Mouse (Mus musculus): Measurements from ENCODE around the gene Senp3.
"Not testable (repeated sequence)": the region's sequence is repeated elsewhere in the genome, so short reads cannot be mapped to it uniquely, and the experiment has no call there.

Gene Senp3

DNA sequence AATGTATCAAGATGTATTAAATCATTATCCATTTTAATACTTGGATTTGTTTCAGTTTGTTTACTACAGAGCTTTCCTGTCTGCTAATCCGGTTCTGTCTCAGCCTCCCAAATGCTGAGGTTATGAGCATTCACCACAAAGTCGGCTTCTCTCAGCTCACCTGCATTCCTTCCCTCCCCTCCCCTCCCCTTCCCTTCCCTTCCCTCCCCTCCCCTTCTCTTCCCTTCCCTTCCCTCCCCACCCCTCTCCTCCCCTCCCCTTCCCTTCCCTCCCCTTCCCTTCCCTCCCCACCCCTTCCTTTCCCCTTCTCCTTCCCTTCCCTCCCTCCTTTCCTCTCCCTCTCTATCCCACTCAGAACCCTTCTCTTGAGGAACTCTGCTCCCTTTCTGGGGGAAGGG, 22.7 kb upstream of the Senp3 start:
- no peak for DNase-seq (ENCODE audit: low read depth, low spot score)

DNA sequence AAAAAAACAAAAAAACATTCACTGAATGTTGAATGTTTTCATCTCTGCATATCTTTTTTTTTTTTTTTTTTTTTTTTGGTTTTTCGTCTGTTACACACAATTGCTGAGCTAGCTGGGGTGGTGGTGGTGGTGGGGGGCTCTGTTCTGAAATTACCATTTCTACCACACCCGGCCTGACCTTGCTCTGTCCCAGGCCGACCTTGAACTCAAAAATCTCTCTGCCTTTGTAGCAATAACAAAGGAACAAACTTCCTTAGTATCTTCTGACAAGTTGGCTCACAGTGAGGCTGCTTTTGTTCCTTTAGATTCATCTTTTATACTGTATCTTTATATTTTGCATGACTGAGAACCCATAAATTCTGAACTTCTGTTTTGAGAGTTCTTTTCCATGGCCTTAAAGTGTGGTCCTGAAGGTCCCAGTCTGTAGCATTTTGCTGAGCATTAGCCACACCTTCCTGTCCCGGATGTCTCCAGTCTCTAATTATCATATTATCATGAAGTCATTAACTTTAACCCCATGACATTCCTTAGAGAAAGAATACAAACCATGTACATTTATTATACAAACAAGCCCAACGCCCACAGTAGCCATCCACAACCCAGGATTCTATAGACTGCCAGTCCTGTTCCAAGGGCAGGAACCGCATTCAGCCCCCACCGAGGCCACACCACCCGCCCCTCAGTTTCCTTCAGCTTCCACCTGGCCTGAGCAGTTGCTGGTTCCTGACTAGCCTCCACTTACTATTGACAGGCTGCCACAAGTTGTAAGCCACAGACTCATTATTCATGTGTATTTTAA, 22.1 kb upstream of the Senp3 start:
- no peak for DNase-seq (ENCODE audit: low read depth, low spot score)

DNA sequence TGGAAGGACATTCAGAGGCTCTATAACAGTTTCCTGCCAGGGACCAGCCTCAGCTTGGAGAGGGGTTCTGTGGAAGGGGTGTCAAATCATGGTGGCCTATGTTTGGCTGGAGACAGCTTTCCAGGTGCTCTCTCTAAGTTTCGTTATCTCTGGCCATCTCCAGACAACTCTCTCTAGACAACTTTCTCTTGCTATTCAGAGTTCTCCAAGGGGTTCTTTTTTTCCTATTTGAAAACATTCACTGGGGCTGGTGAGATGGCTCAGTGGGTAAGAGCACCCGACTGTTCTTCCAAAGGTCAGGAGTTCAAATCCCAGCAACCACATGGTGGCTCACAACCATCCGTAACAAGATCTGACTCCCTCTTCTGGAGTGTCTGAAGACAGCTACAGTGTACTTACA, 21.5 kb upstream of the Senp3 start:
- not testable (repeated sequence) for DNase-seq (ENCODE audit: low read depth, low spot score)

DNA sequence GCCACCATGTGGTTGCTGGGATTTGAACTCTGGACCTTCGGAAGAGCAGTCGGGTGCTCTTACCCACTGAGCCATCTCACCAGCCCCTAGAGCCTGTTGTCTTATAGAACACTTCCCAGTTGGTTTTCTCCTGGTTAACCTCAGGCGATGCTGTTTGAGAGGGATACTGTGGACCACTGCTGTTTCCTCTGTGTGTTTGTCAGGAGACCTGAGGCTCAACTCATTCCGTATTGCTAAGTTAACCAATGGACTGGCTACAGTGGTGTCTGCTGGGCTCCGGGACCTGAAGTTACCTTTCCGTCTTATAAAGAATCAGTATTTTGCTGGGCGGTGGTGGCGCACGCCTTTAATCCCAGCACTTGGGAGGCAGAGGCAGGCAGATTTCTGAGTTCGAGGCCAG, 21.0 kb upstream of the Senp3 start:
- DNase-seq (ENCODE audit: low read depth, low spot score): not testable (repeated sequence)

DNA sequence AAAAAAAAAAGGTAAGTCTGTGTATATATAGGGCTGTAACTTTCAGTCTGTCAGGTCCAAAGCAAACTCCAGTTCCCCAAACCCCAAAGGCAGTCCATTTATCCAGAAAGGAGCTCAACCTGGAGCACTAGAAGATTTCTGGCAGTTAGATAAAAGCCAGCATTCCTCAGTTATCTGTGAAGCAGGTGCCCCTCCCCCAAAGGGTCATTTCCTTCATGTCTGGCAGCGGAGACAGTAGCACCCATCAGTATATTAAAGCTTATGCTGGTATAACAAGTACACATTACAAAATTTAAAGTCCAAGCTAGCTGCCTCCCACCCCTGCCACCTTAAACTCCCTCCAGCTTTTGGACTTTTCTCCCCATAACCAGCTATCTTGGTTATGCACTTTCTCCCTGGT, 17.7 kb upstream of the Senp3 start:
- no peak for DNase-seq (ENCODE audit: low read depth, low spot score)

DNA sequence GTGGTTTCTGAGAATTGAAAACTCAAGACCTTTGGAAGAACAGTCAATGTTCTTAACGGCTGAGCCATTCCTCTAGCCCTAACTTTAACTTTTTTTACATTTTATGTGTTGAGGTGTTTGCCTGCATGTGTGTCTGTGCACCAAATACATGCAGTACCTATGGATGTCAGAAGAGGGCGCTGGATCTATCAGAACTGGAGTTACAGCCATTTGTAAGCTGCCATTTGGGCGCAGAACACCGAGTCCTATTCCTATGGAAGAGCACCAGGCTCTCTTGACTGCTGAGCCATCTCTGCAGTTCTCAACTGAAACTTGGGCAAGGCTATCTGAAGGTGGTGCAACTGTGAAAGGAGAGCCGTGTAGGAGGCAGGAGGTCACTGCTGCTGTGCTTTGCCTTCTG, 16.7 kb upstream of the Senp3 start:
- DNase-seq (ENCODE audit: low read depth, low spot score): no peak

DNA sequence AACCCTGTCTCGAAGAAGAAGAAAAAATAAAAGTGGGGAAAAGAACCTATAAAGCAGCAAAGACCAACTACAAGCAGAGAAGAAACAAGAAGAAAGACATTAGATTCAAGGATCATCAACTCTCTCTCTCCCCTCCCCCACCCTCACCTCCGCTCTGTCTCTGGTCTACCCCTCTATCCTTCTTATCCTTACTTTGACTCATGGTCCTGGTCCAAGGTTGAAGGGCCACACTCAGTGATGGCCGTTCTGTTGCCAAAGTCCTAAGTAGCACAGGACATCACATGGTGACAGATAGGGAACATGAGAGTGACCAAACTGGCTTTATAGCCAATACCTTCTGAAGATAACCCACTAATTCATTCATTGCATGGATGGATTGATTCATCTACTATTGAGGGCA, 15.5 kb upstream of the Senp3 start:
- no peak for DNase-seq (ENCODE audit: low read depth, low spot score)

DNA sequence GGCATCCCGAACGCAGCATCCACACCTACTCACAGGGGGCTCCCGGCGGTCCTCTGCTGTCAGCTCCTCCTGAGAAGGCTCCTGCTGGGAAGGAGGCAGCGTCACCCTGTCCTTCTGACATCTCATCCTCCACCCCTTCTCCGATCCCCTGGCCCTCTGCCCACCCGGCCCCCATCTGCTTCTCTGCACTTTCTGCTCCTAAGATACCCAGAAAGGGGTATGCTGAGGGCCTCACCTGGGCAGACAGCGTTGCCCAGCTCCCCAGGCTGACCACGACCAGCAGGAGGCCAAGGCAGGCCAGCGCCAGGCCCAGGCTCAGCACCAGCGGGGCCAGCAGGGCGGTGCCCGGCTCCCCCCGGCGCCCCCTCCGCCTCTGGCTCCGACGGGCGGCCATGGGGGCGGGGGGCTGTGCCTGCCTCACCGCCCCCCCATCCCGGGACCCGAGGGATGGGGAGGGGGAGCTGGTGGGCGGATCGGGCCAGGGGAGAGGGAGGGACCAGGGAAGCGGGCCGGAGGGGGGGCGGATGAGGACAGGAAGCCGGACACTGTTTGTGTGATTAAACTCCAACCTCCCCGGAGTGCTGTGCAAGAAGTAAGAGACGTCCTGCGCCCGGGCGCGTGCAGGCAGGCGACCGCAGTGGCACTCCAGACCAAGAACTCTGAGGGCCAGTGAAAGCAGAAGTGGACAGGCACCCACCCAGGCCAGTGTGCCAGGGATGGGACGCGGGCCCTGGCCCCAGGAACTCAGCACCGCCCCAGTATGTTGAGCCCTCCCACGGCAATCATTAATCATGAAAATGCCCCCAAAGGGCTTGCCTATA, 13.7 kb upstream of the Senp3 start, which contains the start of the genes Tnfsf12 and Tnfsfm13:
Gene Tnfsf12, minus strand, starts transcription at position 489 of the 821 bp plus-strand sequence.
Gene Tnfsfm13, minus strand, starts transcription at position 738 of the 821 bp plus-strand sequence.
- no peak for DNase-seq (ENCODE audit: low read depth, low spot score)

DNA sequence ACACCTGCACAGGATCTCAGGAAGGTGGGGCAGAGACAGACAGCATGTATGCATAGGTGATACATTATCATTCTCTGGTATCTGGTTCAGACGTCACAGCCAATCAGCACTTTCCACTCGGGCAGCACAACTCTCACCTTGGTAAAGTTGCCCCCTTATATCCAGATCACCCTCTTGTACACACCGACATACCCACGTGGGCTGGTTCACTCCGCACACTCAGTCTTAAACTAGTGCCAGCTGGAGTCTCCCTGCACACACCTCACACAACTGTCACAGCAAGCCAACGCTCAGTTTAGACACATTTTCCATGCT, 13.1 kb upstream of the Senp3 start:
- DNase-seq (ENCODE audit: low read depth, low spot score): no peak

DNA sequence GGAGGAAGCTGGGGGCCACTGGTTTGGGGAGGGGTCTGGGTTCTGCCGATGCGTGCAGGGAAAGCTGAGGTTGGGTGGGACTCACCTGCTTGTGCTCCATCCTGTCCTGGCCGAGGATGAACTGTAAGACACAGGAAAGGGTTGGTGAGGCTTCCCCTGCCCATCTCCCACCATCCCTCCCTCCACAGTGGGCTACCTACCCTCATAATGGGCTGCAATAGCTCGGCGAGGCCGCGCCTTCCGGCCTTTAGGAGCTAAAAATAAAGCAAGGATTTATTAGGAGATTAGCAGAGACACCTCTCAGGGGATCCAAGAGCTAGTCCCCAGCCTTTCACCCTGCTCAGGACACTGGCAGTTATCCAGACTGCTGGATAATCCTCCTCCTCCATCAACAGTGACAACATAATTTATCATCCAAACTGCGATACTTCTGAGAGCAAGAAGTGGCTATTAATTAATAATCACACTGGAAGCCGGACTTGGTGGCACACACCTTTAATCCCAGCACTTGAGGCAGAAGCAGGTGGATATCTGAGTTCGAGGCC, 11.6 kb upstream of the Senp3 start:
- DNase-seq (ENCODE audit: low read depth, low spot score): no peak

DNA sequence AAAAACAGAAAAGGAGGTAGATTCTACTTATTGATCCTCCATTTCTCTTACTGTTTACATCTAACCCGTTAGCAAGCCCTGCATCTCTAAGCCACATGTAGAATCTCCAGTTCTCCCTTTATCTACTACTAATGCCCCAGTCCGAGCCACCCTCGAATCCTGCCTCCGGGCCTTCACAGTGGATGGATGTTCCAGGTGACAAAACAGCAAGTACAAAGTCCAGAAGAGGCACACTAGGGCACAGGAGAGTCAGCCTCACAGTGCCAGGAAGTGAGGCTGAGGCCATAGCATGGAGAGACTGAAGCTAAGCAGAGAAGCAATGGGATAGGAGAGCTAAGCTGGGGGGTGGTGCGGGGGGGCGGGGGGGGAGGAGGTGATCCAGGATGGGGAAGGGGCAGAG, 11.0 kb upstream of the Senp3 start:
- DNase-seq (ENCODE audit: low read depth, low spot score): no peak

DNA sequence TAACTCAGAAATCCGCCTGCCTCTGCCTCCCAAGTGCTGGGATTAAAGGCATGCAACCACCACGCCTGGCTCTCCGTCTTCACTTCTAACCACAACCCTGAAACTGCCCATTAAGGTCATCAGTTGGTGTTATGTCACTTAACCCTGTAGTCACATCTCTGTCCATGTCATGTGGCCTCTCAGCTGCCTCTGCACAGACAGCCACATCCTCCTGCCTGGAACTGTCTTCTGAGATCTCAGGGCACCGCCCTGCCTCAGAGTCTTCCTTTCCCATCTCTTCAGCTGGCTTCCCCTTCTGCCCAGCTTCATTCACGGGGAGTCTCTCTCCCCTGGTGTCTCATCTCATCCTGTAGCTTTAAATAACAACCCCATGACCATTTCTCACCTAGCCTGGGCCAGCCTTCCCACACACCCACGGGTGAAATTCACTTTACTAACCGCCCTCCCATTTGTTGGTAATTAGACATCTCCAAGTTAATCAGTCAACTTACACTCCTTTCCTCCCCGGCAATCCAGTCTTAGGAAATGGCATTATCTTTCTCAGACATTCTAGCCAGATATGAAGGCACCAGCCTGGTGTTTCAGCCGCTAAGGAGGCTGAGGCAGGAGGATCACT, 10.4 kb upstream of the Senp3 start:
- DNase-seq (ENCODE audit: low read depth, low spot score): no peak

DNA sequence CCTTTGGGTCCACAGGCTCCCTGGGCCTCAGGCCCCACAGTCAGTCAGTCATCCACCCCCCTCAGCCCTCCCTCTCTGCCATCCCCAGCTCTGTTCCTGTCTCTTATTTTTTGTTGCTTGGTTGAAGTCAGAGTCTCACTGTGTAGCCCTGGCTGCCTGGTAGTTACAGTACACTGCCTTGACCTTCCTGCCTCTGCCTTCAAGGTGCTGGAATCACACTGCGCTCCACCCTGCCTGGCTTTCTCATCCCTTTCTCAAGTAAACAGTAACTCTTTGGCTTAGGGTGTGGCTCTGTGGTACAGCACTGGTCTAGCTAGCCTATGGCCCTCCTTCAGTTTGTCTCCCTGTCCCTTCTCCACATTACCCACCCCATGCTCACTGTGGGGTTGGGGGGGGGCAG, 8.0 kb upstream of the Senp3 start:
- no peak for DNase-seq (ENCODE audit: low read depth, low spot score)

DNA sequence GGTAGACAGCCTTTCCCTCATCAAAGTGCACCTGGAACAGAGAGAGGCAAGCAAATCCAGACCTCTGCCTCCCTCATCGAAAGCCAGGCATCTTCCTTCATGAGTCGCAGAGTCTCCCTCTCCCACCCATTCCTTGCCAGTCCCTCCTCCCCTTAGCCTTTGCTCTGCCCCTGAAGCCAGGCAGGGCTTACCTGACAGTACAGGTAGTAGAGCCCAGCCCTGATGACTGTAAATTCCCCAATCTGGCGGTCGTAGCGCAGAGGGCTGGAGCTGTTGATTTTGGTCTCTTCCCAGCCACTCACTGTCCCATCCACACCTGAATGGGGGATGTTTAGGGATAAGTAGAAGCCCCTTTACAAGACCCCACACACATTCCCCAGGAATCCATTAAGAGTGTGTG, 5.2 kb upstream of the Senp3 start:
- no peak for DNase-seq (ENCODE audit: low read depth, low spot score)

DNA sequence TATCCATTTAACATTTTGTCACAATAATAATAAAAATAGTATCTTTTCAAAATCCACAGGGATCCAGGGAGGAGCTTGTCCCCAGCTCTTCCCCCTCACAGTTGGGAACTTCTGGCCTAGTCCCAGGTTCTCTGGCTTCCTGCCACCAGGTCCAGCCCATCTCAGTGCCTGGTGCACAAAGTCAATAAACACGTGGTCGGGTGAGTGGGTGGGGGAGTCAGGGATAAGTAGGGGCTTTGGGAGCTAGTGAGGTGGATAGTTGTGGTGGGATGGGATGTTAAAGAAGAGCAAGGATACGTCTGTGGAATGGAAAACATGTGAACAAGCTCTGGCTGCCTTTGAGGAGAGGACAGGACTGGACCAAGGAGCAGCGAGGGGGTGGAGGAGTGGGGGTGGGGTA, 4.5 kb upstream of the Senp3 start:
- DNase-seq (ENCODE audit: low read depth, low spot score): no peak

DNA sequence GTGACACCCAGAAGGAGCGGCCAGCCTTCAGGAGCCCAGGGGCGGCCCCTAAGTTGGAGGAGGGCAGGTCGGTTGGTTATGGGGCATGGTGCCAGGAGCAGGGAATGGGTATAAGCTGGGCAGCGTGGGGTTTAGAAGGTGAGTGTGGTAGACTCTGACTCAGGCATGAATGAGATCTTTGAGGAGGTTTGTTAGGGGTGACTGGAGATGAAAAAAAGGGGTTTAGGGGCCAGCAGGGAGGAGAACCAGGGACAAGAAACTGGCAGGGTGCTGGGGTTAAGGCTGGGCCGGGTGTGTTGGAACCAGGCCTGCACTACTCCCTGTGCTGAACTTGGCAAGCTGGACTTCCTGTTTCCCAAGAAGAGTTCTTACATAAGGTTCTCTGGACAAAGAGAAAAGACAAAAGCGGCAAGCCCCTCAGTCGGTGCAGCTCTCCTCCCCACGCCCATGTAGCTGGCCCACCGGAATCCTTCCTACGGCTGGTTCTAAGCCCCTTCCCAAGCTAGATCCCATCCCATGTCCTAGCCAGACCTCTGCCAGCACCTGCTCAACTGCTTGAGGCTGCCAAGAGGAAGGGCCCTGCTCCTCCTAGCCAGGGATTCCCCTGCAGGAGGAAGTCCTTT, 3.8 kb upstream of the Senp3 start, which contains the start of gene Tnfsf13:
Gene Tnfsf13, minus strand, starts transcription at position 259 of the 623 bp plus-strand sequence.
- no peak for DNase-seq (ENCODE audit: low read depth, low spot score)

DNA sequence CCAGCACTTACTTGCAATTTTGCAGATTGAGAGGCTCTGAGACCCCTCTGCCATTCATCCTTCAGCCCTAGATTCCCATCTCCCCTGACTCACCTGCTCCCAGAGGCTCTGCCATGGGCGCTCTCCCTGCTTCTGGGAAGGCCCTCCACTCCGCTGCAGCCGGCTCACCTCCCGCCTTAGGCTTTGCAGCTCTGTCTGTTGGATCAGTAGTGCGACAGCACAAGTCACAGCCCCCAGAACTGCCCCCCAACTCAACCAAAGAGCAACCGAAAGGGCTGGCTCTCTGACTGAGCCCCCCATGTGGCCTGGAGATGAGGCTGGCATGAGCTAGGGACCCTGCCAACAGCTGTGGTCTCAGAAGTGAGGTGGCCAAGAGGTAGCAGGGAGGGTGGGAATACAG, 3.1 kb upstream of the Senp3 start:
- no peak for DNase-seq (ENCODE audit: low read depth, low spot score)

DNA sequence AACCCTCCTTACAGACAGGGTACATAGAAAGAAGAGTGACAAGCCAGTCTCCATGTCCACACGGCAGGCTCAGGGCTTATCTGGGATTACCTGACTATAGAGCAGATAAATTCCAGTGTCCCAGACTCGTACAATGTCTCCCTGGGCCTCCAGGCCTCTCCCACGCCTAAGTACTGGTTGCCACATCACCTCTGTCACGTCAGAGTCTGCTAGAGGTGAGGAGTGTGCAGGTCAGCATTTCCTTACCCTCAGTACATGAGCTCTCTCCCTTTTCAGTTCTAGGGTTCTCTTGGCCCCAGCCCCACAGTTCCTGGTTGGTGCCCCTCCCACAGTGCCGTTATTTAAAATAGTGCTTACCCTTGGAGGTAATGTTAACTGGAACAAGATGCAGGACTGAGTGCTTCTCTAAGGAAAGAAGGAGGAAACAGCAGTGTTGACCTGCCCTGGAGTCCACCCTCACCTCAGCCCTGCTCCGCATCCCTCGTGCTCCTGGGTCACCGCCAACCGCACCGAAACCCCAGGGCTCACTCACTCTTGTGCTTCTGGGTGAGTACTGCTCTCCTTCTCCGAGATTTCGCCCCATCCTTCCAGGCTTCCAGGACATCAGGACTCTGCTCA, 2.4 kb upstream of the Senp3 start:
- DNase-seq (ENCODE audit: low read depth, low spot score): no peak

DNA sequence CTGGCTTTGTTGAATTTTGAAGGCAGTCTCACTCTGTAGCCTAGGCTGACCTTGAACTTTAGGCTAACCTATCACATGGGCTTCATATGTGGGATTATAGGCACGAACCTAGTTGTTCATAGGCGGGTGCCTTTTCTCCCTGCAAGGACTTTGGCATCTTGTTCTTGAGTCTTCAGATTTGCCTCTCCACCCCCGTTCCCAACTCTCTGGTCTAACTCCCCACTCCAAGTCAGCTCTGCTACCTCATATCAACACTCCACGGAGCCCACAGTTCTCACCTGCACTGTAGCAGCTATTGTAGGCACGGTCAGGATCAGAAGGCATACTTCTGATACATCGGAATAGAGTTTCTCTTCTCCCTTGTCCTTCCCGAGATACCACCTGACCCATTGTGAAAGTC, 1.7 kb upstream of the Senp3 start:
- DNase-seq (ENCODE audit: low read depth, low spot score): no peak

DNA sequence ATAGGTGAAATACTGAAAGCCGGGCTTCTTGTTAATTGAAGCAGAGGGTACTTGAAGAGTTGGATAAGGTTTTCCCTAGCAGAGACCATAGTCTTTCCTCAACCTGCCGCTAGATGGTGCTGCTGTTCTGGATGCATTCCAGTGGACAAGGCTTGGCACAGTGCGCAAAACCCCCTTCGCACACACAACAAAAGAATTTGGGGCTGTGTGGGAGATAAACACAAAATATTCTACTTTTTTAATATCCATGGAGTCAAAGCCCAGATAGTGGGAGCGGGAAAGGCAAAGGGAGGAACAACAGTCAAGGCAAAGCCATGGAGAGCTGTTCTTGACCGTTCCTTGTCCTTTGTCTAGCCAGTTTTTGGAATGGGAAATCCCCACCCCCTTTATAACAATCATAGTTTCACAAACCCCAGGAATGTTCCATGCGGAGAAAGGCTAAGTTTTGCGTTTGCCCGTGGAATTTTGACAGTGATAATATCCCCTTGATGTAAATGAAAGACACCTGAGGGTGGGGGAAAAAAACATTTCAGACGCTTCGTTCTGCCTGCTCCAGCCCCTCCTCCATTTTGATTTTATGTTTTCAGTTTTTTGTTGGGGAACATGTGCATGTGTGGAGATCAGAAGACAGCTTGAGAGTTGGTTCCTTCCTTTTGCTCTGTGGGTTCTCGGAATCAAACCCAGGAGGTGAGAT, 1.1 kb upstream of the Senp3 start:
- DNase-seq (ENCODE audit: low read depth, low spot score): peak; percentile 88

Data from A20 (cell line).